Mouse (Mus musculus) effector memory CD4-positive, alpha-beta T cell, adult 7 months (primary cell): Measurements from ENCODE around the gene Il1r1. TPM values are rescaled to one million over a fixed set of nuclear protein-coding genes. Genes with fewer than 3 reads are reported as not detected.

ENCODE experiments used
- polyA plus RNA-seq: library from polyadenylated mRNA; unstranded; fragments of 100-300 nt; shearing (Covaris generic); gene quantifications from one replicate; pipeline ENCODE4 v1.2.1, GENCODE M21; 2017

The Il1r1 gene
- polyA plus RNA-seq = 0.32 TPM

GRCm38 (mm10) chr1:40224539-40225284, at the start of gene Il1r1:
TSS of gene Il1r1 (plus strand) at chr1:40225080.

DNA sequence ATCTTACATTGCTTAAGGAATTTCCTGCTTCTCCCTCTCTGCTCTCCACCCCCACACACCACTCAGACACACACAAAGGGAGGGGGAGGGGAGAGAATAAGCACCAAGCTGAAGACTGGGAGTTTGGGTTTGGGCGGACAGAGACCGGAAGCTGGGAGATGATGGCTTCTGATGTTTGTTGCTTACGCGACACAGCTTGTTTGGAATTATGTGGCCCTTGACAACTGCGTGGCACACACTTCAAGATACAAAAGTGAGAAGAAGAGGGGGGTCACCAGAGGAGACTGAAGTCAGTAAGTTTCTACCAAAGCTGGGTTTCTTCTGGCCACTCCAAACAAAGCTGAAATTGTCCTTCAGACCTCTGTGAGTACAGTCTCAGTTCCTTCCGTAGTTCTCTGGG, 99.6 kb downstream of the Il1r1 start, which contains the start of gene Il1rl2:
Gene Il1rl2, plus strand, starts transcription at position 154 of the 400 bp plus-strand sequence.

Other genes with a start within 250 kb of the Il1r1 start
- 4.0 TPM for gene Il1r2, start 151.0 kb upstream of the Il1r1 start, polyA plus RNA-seq
- gene Il1rl2, start 99.5 kb downstream of the Il1r1 start, polyA plus RNA-seq = 14.5 TPM
- gene Il1rl1, start 204.5 kb downstream of the Il1r1 start, polyA plus RNA-seq = 12.6 TPM
- 296 TPM for gene Il18r1, start 240.5 kb downstream of the Il1r1 start, polyA plus RNA-seq